Mouse (Mus musculus): ENCODE measurements around the gene Pcna. TPM values are rescaled to one million over a fixed set of nuclear protein-coding genes. Genes with fewer than 3 reads are reported as not detected.

The Pcna gene
- polyA plus RNA-seq, 1 experiment from 2014 or later = 166 TPM

DNA sequence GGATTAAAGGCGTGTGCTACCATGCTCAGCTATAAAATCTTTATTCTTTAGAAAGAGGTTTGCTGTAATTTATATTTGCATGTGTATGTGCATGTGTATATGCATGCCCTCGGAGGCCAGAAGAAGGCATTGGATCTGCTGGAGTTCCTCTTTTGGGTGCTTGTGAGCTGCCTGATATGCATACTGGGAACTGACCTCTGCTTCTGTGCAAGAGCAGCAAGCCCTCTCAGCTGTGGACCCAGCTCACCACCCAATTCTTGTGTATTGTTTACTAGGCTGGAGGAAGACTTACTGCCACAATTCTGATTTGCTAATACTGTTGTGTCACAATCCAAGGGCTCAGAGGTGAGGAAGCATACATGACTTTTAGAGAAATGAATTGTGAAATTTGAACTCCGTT is 13.0 kb upstream of the Pcna start:
- peaks cover 9% of the 10 kb centered on the region; the same call in 1 of the 2 replicates for H3K4me1 ChIP-seq (replicated peaks; ENCODE audit: insufficient read depth, low read length)
- no peak for ATAC-seq (replicated peaks; ENCODE audit: low FRiP score, low read depth)
- H3K27me3 ChIP-seq (ENCODE audit: insufficient read depth, low read length) = no peaks in the 10 kb centered on the region
- TF ChIP-seq CTCF (IDR thresholded peaks at IDR 0.05; ENCODE audit: low read depth) = no peak
- no peaks in the 10 kb centered on the region for H3K9me3 ChIP-seq (replicated peaks; ENCODE audit: low read length)
- no peak overlapping the region for H3K27ac ChIP-seq
- H3K4me2 ChIP-seq (ENCODE audit: low read length) = no peak overlapping the region
- no peak overlapping the region for H3K4me3 ChIP-seq (replicated peaks; ENCODE audit: low read depth, low read length)
- no peaks in the 10 kb centered on the region for H3K36me3 ChIP-seq (ENCODE audit: insufficient read depth, low read length)
- whole genome bisulfite sequencing = 88% methylated on average over 3 of the region's 3 CpGs
- H3K9ac ChIP-seq (ENCODE audit: low read depth, low read length) = no peak overlapping the region
- DNase-seq (ENCODE audit: low spot score) = no peak

DNA sequence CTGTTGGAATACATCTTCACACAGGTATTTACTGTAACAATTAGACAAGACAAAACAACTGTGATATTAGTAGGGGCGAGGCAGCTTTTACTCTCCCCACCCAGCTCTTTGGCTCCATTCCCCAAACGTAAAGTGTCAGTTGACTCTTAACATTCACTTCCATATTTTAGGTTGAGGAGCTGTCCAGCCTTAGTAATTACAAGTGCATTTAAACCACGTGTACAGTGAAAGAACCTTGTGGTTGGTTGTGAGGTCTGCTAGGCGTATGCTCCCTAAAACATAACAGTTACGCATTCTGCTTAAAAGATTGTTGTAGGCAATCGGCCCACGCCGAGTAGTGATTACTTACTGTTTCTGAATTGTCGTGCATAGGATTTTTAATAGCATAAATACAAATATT is 12.1 kb upstream of the Pcna start:
- Histone ChIP-seq H3K9me3 (replicated peaks; ENCODE audit: low read length) (no peaks in the 10 kb centered on the region), H3K36me3 (ENCODE audit: insufficient read depth, low read length) (no peaks in the 10 kb centered on the region), H3K9ac (ENCODE audit: low read depth, low read length) (no peak overlapping the region), H3K27me3 (ENCODE audit: insufficient read depth, low read length) (no peaks in the 10 kb centered on the region), H3K27ac (no peak overlapping the region), H3K4me2 (ENCODE audit: low read length) (no peak overlapping the region), H3K4me1 (replicated peaks; ENCODE audit: insufficient read depth, low read length) (peaks cover 9% of the 10 kb centered on the region; the same call in 1 of the 2 replicates), H3K4me3 (replicated peaks; ENCODE audit: low read depth, low read length) (no peak overlapping the region)
- no peak for TF ChIP-seq CTCF (IDR thresholded peaks at IDR 0.05; ENCODE audit: low read depth)
- DNase-seq (ENCODE audit: low spot score) (peak; percentile 23), ATAC-seq (replicated peaks; ENCODE audit: low FRiP score, low read depth) (no peak)
- WGBS = 78% methylated on average over 9 of the region's 9 CpGs

DNA sequence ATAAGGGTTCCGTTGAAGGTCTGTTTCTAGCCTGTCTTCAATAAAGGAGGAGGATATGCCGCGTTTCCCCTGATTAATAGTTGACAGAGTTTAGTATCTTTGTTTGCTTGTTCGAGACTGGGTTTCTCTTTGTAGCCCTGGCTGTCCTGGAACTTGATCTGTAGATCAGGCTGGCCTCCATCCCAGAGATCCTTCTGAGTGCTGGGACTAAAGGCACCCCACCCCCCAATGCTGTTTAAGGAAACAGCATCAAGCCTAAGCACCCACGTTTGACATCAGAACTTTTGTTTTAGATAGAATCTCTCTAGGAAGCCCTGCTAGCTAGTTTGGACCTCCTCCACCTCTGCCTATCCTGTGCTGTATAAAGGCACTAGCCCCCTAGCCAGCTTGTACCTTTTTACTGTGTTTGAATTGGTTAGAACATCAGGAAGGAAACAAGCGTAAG is 11.2 kb upstream of the Pcna start:
- DNase-seq (ENCODE audit: low spot score) = no peak
- 0 out of 2 replicates have a peak overlapping the region, but pooled peaks have one; percentile 8 for H3K27ac ChIP-seq
- no peaks in the 10 kb centered on the region for H3K27me3 ChIP-seq (ENCODE audit: insufficient read depth, low read length)
- peak overlapping the region; percentile 93 for H3K9ac ChIP-seq (ENCODE audit: low read depth, low read length)
- no peaks in the 10 kb centered on the region for H3K9me3 ChIP-seq (replicated peaks; ENCODE audit: low read length)
- H3K36me3 ChIP-seq (ENCODE audit: insufficient read depth, low read length) = no peaks in the 10 kb centered on the region
- H3K4me1 ChIP-seq (replicated peaks; ENCODE audit: insufficient read depth, low read length) = peaks cover 9% of the 10 kb centered on the region; the same call in 1 of the 2 replicates
- ATAC-seq (replicated peaks; ENCODE audit: low FRiP score, low read depth) = no peak
- H3K4me2 ChIP-seq (ENCODE audit: low read length) = peak overlapping the region; percentile 77
- TF ChIP-seq CTCF (IDR thresholded peaks at IDR 0.05; ENCODE audit: low read depth) = no peak
- WGBS = 11% methylated on average over 6 of the region's 6 CpGs
- peak overlapping the region; percentile 97 for H3K4me3 ChIP-seq (replicated peaks; ENCODE audit: low read depth, low read length)

DNA sequence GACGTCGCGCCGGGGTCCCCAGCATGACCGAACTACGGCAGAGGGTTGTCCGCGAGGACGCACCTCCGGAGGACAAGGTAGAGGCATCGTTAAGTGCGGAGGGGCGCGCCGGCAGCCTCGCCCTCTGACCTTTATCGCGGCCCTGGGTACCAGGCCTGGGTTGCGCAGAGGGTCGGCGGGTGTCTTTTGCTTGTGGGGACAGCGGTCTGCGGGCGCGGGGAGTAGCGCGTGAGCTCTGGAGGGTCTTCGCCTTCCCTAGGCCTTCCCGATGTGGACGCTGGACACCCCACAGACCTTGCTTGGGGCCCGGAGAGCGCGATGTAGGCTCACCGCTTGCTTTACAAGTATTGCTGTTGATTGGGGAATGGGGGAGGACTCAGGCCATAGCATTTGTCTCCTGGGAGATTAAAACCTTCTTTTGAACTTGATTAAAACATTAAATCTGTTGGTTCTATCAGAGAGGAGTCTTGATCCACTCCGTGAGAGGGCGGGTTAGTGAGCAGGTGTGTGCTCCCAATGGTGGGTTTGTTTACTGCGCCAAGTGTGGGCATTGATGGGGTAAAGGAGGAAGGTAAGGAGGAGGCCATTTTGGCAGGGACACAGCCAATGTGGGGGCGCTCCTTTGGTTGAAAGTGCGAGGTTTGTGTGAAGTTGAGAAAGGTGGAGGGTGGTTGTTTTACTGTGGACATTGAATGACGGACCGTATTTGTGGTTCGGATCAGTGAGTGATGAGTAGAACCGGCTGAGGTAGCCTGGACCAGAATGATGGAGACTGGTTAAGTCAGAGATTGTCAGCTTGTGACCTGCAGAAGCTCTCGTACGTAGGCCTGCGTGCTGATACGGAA is 10.5 kb upstream of the Pcna start:
- WGBS = under 1% methylated on average over 47 of the region's 47 CpGs

DNA sequence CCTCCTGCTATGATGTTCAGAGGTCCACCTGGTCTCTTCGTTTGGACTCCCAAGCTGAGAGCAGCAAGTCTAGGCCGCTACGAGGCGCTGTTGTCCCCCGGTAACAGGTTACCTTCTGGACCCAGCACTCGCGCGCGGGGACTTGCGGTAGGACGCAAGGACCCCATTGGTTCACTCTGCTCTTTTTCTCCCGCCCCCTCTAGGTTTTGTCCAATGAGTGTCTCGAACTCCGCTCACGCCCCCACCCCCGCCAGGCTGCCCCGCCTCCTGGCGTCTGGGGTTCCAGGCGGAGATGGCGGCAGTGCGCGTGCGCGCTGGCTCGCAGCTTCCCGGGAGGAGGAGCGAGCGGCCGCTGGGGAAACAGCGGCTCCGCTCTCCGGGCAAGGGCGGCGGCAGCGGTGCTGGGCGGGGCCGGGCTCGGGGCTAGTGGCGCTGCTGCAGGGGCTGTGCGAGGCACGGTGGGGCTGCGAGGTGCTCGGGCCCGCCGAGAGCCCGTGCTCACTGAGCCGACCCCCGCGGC is 9.8 kb upstream of the Pcna start, which contains the start of gene Cds2:
TSS of gene Cds2 (plus strand) at position 270 of the 520 bp plus-strand sequence.
- peak within 1 kb of the TSS; percentile 77 for H3K4me2 ChIP-seq (ENCODE audit: low read length)
- peak within 1 kb of the TSS; percentile 78 for H3K27ac ChIP-seq
- no peaks in the 10 kb centered on the region for H3K36me3 ChIP-seq (ENCODE audit: insufficient read depth, low read length)
- DNase-seq (ENCODE audit: low spot score) = peak; percentile 99
- TF ChIP-seq CTCF (IDR thresholded peaks at IDR 0.05; ENCODE audit: low read depth) = peak; percentile 92
- peaks cover 9% of the 10 kb centered on the region; the same call in 1 of the 2 replicates for H3K4me1 ChIP-seq (replicated peaks; ENCODE audit: insufficient read depth, low read length)
- peak within 1 kb of the TSS; percentile 93 for H3K9ac ChIP-seq (ENCODE audit: low read depth, low read length)
- ATAC-seq (replicated peaks; ENCODE audit: low FRiP score, low read depth) = peak; percentile 99
- H3K4me3 ChIP-seq (replicated peaks; ENCODE audit: low read depth, low read length) = peak within 1 kb of the TSS; percentile 97
- WGBS = under 1% methylated on average over 49 of the region's 49 CpGs
- no peaks in the 10 kb centered on the region for H3K9me3 ChIP-seq (replicated peaks; ENCODE audit: low read length)
- H3K27me3 ChIP-seq (ENCODE audit: insufficient read depth, low read length) = no peaks in the 10 kb centered on the region

More for the DNA sequence above, 10.5 kb upstream of the Pcna start:
- Histone ChIP-seq H3K27me3 (ENCODE audit: insufficient read depth, low read length) (no peaks in the 10 kb centered on the region), H3K27ac (peak overlapping the region; percentile 78), H3K9ac (ENCODE audit: low read depth, low read length) (peak overlapping the region; percentile 93), H3K36me3 (ENCODE audit: insufficient read depth, low read length) (no peaks in the 10 kb centered on the region), H3K9me3 (replicated peaks; ENCODE audit: low read length) (no peaks in the 10 kb centered on the region), H3K4me2 (ENCODE audit: low read length) (peak overlapping the region; percentile 77), H3K4me1 (replicated peaks; ENCODE audit: insufficient read depth, low read length) (peaks cover 9% of the 10 kb centered on the region; the same call in 1 of the 2 replicates), H3K4me3 (replicated peaks; ENCODE audit: low read depth, low read length) (peak overlapping the region; percentile 97)
- DNase-seq (ENCODE audit: low spot score) (peak; percentile 46), ATAC-seq (replicated peaks; ENCODE audit: low FRiP score, low read depth) (no peak)
- no peak for TF ChIP-seq CTCF (IDR thresholded peaks at IDR 0.05; ENCODE audit: low read depth)

DNA sequence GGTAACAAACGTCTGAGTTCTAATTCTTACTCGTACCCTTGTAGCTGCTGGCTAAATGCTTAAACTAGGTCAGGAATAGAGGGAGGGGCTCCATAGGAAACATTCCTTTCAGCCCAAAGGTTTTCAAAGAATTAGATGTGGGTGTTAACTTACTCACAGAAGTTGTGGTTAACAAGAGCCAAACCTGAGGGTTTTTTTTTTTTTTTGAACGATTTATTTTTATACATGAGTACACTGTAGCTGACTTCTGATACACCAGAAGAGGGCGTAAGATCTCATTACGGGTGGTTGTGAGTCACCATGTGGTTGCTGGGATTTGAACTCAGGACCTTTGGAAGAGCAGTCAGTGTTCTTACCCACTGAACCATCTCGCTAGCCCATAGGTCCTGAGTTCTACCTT is 9.1 kb upstream of the Pcna start:
- H3K27me3 ChIP-seq (ENCODE audit: insufficient read depth, low read length) = no peaks in the 10 kb centered on the region
- H3K9me3 ChIP-seq (replicated peaks; ENCODE audit: low read length) = no peaks in the 10 kb centered on the region
- TF ChIP-seq CTCF (IDR thresholded peaks at IDR 0.05; ENCODE audit: low read depth) = no peak
- H3K4me3 ChIP-seq (replicated peaks; ENCODE audit: low read depth, low read length) = no peak overlapping the region
- peaks cover 9% of the 10 kb centered on the region; the same call in 1 of the 2 replicates for H3K4me1 ChIP-seq (replicated peaks; ENCODE audit: insufficient read depth, low read length)
- H3K4me2 ChIP-seq (ENCODE audit: low read length) = no peak overlapping the region
- H3K27ac ChIP-seq = no peak overlapping the region
- H3K9ac ChIP-seq (ENCODE audit: low read depth, low read length) = no peak overlapping the region
- no peak for DNase-seq (ENCODE audit: low spot score)
- WGBS = 77% methylated on average over 6 of the region's 6 CpGs
- no peak for ATAC-seq (replicated peaks; ENCODE audit: low FRiP score, low read depth)
- H3K36me3 ChIP-seq (ENCODE audit: insufficient read depth, low read length) = no peaks in the 10 kb centered on the region
